Mouse (Mus musculus) CH12.LX (cell line): ENCODE measurements around the gene Zbed3. TPM values are rescaled to one million over a fixed set of nuclear protein-coding genes. Genes with fewer than 3 reads are reported as not detected.

ENCODE experiments used
- DNase-seq: peaks from one replicate; pipeline ENCODE4 v3.0.0-alpha.2; 2013; ENCODE audit errors: extremely low read depth
- H3K27ac ChIP-seq: 2 replicates; pipeline ENCODE4 v1.5.1; 2012; ENCODE audit warnings: low read depth, mild to moderate bottlenecking, control low read depth, moderate library complexity; ENCODE audit not compliant: insufficient read depth
- H3K27me3 ChIP-seq: replicated peaks from 2 replicates; pipeline ENCODE3; 2012; ENCODE audit warnings: inconsistent platforms
- H3K36me3 ChIP-seq, 2 experiments: replicated peaks in 1 of 2; 2 replicates each; pipeline versions ENCODE3 to v1.6.1; 2012; ENCODE audit warnings: inconsistent platforms in 1 of 2, low read length in 1 of 2, mild to moderate bottlenecking in 1 of 2, mixed read lengths in 1 of 2, moderate library complexity in 1 of 2; ENCODE audit not compliant: control insufficient read depth in 1 of 2, insufficient read depth in 1 of 2
- H3K4me1 ChIP-seq, 2 experiments: 2 replicates each; pipeline ENCODE4 v1.6.1; 2012; ENCODE audit warnings: inconsistent platforms in 1 of 2, moderate library complexity in 1 of 2; ENCODE audit not compliant: insufficient read depth in 2 of 2, control insufficient read depth in 1 of 2
- H3K4me2 ChIP-seq: 2 replicates; pipeline ENCODE4 v1.6.1; 2012; ENCODE audit warnings: low read depth, mild to moderate bottlenecking, control low read depth; ENCODE audit not compliant: poor library complexity, insufficient read depth, severe bottlenecking
- H3K4me3 ChIP-seq, 3 experiments: fragments of 150-350 bp in 1 of 3; sonication (generic) in 1 of 3; replicated peaks in 1 of 3; 2 replicates each; pipeline versions ENCODE3 to v1.5.1; 2011 to 2012; ENCODE audit warnings: low read depth in 2 of 3, low read length in 2 of 3, mild to moderate bottlenecking in 2 of 3, moderate library complexity in 2 of 3, control low read depth in 1 of 3, improper control_type of control experiment in 1 of 3, inconsistent platforms in 1 of 3, mixed read lengths in 1 of 3; ENCODE audit not compliant: poor library complexity in 1 of 3
- H3K79me2 ChIP-seq: replicated peaks from 2 replicates; pipeline ENCODE4 v1.6.1; 2012; ENCODE audit warnings: mild to moderate bottlenecking, moderate library complexity; ENCODE audit not compliant: control insufficient read depth, poor library complexity, insufficient read depth, severe bottlenecking; ENCODE audit errors: extremely low read depth
- H3K9ac ChIP-seq: 2 replicates; pipeline ENCODE4 v1.6.1; 2012; ENCODE audit warnings: low read depth, mild to moderate bottlenecking, control low read depth, moderate library complexity; ENCODE audit not compliant: insufficient read depth
- H3K9me3 ChIP-seq: replicated peaks from 2 replicates; pipeline ENCODE3; 2012; ENCODE audit warnings: low read length, inconsistent platforms, mixed read lengths
- BHLHE40 ChIP-seq: IDR thresholded peaks from 2 replicates; pipeline ENCODE4 v1.6.1; 2011; ENCODE audit warnings: mild to moderate bottlenecking, low read depth, low read length, improper control_type of control experiment
- CHD1 ChIP-seq: IDR thresholded peaks from 2 replicates; pipeline ENCODE4 v1.6.1; 2012; ENCODE audit warnings: low read depth, low read length, improper control_type of control experiment, inconsistent platforms
- CHD2 ChIP-seq: IDR thresholded peaks from 2 replicates; pipeline ENCODE4 v1.6.1; 2011; ENCODE audit warnings: low read length, improper control_type of control experiment
- E2F4 ChIP-seq: IDR thresholded peaks from 2 replicates; pipeline ENCODE4 v1.6.1; 2011; ENCODE audit warnings: low read depth, low read length, improper control_type of control experiment; ENCODE audit not compliant: insufficient replicate concordance
- ELF1 ChIP-seq: IDR thresholded peaks from 2 replicates; pipeline ENCODE4 v1.6.1; 2014; ENCODE audit warnings: low read depth, mild to moderate bottlenecking, inconsistent platforms, low read length, improper control_type of control experiment
- EP300 ChIP-seq: IDR thresholded peaks from 2 replicates; pipeline ENCODE4 v1.6.1; 2011; ENCODE audit warnings: low read length, improper control_type of control experiment
- ETS1 ChIP-seq: conservative IDR thresholded peaks from 2 replicates; pipeline ENCODE4 v1.6.1; 2012; ENCODE audit warnings: low read depth, mild to moderate bottlenecking, inconsistent platforms, low read length, improper control_type of control experiment, moderate library complexity
- GABPA ChIP-seq: IDR thresholded peaks from 2 replicates; pipeline ENCODE4 v1.6.1; 2012; ENCODE audit warnings: low read depth, low read length, improper control_type of control experiment, inconsistent platforms; ENCODE audit not compliant: insufficient replicate concordance
- HCFC1 ChIP-seq: IDR thresholded peaks from 2 replicates; pipeline ENCODE4 v1.6.1; 2012; ENCODE audit warnings: low read depth, mild to moderate bottlenecking, inconsistent platforms, low read length, improper control_type of control experiment
- IRF4 ChIP-seq: IDR thresholded peaks from 2 replicates; pipeline ENCODE4 v1.6.1; 2014; ENCODE audit warnings: low read depth, mild to moderate bottlenecking, inconsistent platforms, low read length, improper control_type of control experiment
- JUN ChIP-seq: IDR thresholded peaks from 2 replicates; pipeline ENCODE4 v1.6.1; 2011; ENCODE audit warnings: low read depth, mild to moderate bottlenecking, low read length, improper control_type of control experiment, moderate library complexity; ENCODE audit not compliant: insufficient read depth
- JUND ChIP-seq: conservative IDR thresholded peaks from 2 replicates; pipeline ENCODE4 v1.6.1; 2011; ENCODE audit warnings: low read depth, low read length, improper control_type of control experiment
- KAT2A ChIP-seq: IDR thresholded peaks from 2 replicates; pipeline ENCODE4 v1.6.1; 2012; ENCODE audit warnings: low read length, improper control_type of control experiment, inconsistent platforms; ENCODE audit not compliant: insufficient replicate concordance
- MAX ChIP-seq: IDR thresholded peaks from 2 replicates; pipeline ENCODE4 v1.6.1; 2011; ENCODE audit warnings: low read length, improper control_type of control experiment
- MAZ ChIP-seq: IDR thresholded peaks from 2 replicates; pipeline ENCODE4 v1.6.1; 2012; ENCODE audit warnings: low read depth, mild to moderate bottlenecking, inconsistent platforms, low read length, improper control_type of control experiment, moderate library complexity
- MEF2A ChIP-seq: IDR thresholded peaks from 2 replicates; pipeline ENCODE4 v1.6.1; 2014; ENCODE audit warnings: low read depth, mild to moderate bottlenecking, inconsistent platforms, low read length, improper control_type of control experiment, borderline replicate concordance
- MXI1 ChIP-seq: IDR thresholded peaks from 2 replicates; pipeline ENCODE4 v1.6.1; 2011; ENCODE audit warnings: mild to moderate bottlenecking, low read depth, low read length, improper control_type of control experiment
- MYC ChIP-seq: IDR thresholded peaks from 2 replicates; pipeline ENCODE4 v1.6.1; 2011; ENCODE audit warnings: low read depth, mild to moderate bottlenecking, improper control_type of control experiment, low read length
- NELFE ChIP-seq: IDR thresholded peaks from 2 replicates; pipeline ENCODE4 v1.6.1; 2011; ENCODE audit warnings: low read depth, low read length, improper control_type of control experiment
- NRF1 ChIP-seq: IDR thresholded peaks from 2 replicates; pipeline ENCODE4 v1.6.1; 2014; ENCODE audit warnings: low read depth, mild to moderate bottlenecking, inconsistent platforms, low read length, improper control_type of control experiment, moderate library complexity
- PAX5 ChIP-seq: IDR thresholded peaks from 2 replicates; pipeline ENCODE4 v1.6.1; 2012; ENCODE audit warnings: low read length, inconsistent platforms, mixed read lengths
- POLR2A ChIP-seq: IDR thresholded peaks from 2 replicates; pipeline ENCODE4 v1.6.1; 2011; ENCODE audit warnings: low read depth, mild to moderate bottlenecking, improper control_type of control experiment, low read length
- POLR2AphosphoS2 ChIP-seq: IDR thresholded peaks from 2 replicates; pipeline ENCODE4 v1.6.1; 2011; ENCODE audit warnings: low read depth, low read length, improper control_type of control experiment
- RCOR1 ChIP-seq: conservative IDR thresholded peaks from 2 replicates; pipeline ENCODE4 v1.6.1; 2012; ENCODE audit warnings: low read depth, mild to moderate bottlenecking, inconsistent platforms, low read length, improper control_type of control experiment
- SIN3A ChIP-seq: IDR thresholded peaks from 2 replicates; pipeline ENCODE4 v1.6.1; 2012; ENCODE audit warnings: low read length, improper control_type of control experiment, inconsistent platforms
- SMC3 ChIP-seq: IDR thresholded peaks from 2 replicates; pipeline ENCODE4 v1.6.1; 2011; ENCODE audit warnings: low read depth, low read length, improper control_type of control experiment
- TBP ChIP-seq: conservative IDR thresholded peaks from 2 replicates; pipeline ENCODE4 v1.6.1; 2011; ENCODE audit warnings: low read depth, low read length, improper control_type of control experiment
- TCF12 ChIP-seq: IDR thresholded peaks from 2 replicates; pipeline ENCODE4 v1.6.1; 2014; ENCODE audit warnings: low read depth, mild to moderate bottlenecking, inconsistent platforms, low read length, improper control_type of control experiment
- UBTF ChIP-seq: IDR thresholded peaks from 2 replicates; pipeline ENCODE4 v1.6.1; 2012; ENCODE audit warnings: low read depth, mild to moderate bottlenecking, inconsistent platforms, low read length, improper control_type of control experiment, moderate library complexity
- ZC3H11A ChIP-seq: IDR thresholded peaks from 2 replicates; pipeline ENCODE4 v1.6.1; 2012; ENCODE audit warnings: low read depth, mild to moderate bottlenecking, inconsistent platforms, low read length, improper control_type of control experiment
- ZKSCAN1 ChIP-seq: IDR thresholded peaks from 2 replicates; pipeline ENCODE4 v1.6.1; 2012; ENCODE audit warnings: low read depth, inconsistent platforms, low read length, improper control_type of control experiment, borderline replicate concordance
- ZMIZ1 ChIP-seq: IDR thresholded peaks from 2 replicates; pipeline ENCODE4 v1.6.1; 2012; ENCODE audit warnings: low read depth, mild to moderate bottlenecking, inconsistent platforms, low read length, improper control_type of control experiment
- ZNF384 ChIP-seq: IDR thresholded peaks from 2 replicates; pipeline ENCODE4 v1.6.1; 2012; ENCODE audit warnings: low read depth, low read length, improper control_type of control experiment, inconsistent platforms
- dilution Hi-C: fragments of 300-500 bp; cut with MboI; formaldehyde crosslinking; loops from 2 replicates; pipeline ENCODE4 v1.14.3; 2020; ENCODE audit warnings: low sequenced_read_pairs; ENCODE audit not compliant: extremely low pct_unique_long_range_greater_than_20kb, extremely low pct_ligation_motif_present
- in situ Hi-C: fragments of 300-500 bp; cut with MboI; formaldehyde crosslinking; loops from 3 replicates; pipeline ENCODE4 v1.14.3; 2019; ENCODE audit warnings: low sequenced_read_pairs, low pct_ligation_motif_present, low pct_unique_long_range_greater_than_20kb, mixed read lengths
- polyA plus RNA-seq: library from polyadenylated mRNA; unstranded; fragments of >175 nt; gene quantifications from 2 replicates; pipeline ENCODE4 v1.2.1, GENCODE M21; 2012; ENCODE audit warnings: low read depth; ENCODE audit not compliant: insufficient read length
- total RNA-seq, 2 experiments: library from RNA; depleted of rRNA; stranded (reverse); fragments of 300-350 nt in 1 of 2; fragments of >200 nt in 1 of 2; gene quantifications; 2 replicates each; pipeline ENCODE4 v1.2.3; 2012 to 2014

The Zbed3 gene
- total and polyA plus RNA-seq, 3 experiments = 7.6 to 50.3 (median 8.2) TPM

- H3K27ac ChIP-seq = peak overlapping the region; percentile 70
- peak overlapping the region; percentile 85 for H3K9ac ChIP-seq
- dilution Hi-C loops = no loop called here
These were observed 1.2 kb downstream of the Zbed3 start for GRCm38 (mm10) chr13:95324626-95325079.

DNA sequence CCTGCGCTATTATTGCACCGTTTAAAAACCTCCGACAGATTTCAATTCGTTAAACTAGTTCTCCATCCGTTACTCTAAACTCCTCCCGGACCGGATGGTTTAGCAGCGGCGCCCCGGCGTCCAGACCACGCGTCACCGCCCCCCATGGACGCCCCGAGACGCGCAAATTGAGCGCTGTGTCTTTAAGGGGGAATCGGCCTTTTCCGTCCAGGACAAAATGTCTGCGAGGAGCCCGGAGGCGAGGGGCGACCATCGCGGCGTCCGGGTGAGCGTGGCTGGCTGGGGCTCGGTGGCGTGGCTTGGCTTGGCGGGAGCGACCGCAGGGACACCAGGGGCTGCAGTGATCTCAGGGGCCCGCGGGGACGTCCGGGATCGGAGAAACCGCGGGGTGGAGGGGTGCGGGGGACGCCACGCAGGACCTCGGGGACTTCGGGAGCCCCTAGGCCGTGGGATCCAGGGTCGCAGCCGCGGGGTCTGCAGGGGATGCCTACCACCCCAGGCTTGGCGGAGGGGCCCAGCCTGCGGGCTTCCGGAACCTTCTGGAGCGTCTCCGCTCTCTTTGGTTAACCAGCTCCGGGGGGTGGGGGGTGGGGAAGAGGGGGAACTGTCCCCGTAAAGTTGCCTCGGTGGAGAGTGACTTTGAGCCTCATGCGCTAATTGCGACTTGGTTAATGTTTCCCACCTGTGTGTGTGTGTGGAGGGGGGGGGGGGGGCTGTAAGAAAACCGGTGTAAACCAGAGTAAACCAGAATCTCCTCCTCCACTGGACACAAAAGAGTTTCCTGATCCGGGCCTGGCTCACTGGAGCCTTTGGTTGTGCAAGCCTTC is 1.9 kb downstream of the Zbed3 start:
- Histone ChIP-seq H3K4me3 (peak overlapping the region; percentile 66 to 88 (median 85)), H3K9me3 (no peaks in the 10 kb centered on the region), H3K4me2 (peak overlapping the region; percentile 88), H3K4me1 (peaks cover 3 to 41% of the 10 kb centered on the region in 2 experiments; a peak in 3 of 4 replicates), H3K27me3 (no peaks in the 10 kb centered on the region), H3K27ac (peak overlapping the region; percentile 70), H3K9ac (peak overlapping the region; percentile 85), H3K79me2 (peaks cover 28% of the 10 kb centered on the region), H3K36me3 (peaks cover 0 to 23% of the 10 kb centered on the region in 2 experiments)
- dilution Hi-C loops (no loop called here), in situ Hi-C loops (no loop called here)
- peak; percentile 79 for DNase-seq
- 0 out of 2 replicates have a peak, but pooled peaks have one; percentile 16 for TF ChIP-seq MAZ
- TF ChIP-seq UBTF = peak; percentile 66; the same call in 1 of the 2 replicates
- TF ChIP-seq JUN = no peak
- TF ChIP-seq GABPA = no peak
- 0 out of 2 replicates have a peak, but pooled peaks have one; percentile 16 for TF ChIP-seq ELF1
- TF ChIP-seq ZMIZ1 = no peak; the same call in 1 of the 2 replicates
- TF ChIP-seq PAX5 = no peak
- peak; percentile 40; the same call in 1 of the 2 replicates for TF ChIP-seq TCF12
- no peak; the same call in 1 of the 2 replicates for TF ChIP-seq SIN3A
- no peak for TF ChIP-seq ZNF384
- TF ChIP-seq POLR2A = peak; percentile 58
- peak; percentile 88 for TF ChIP-seq MXI1
- TF ChIP-seq HCFC1 = peak; percentile 9; the same call in 1 of the 2 replicates
- no peak for TF ChIP-seq IRF4
- TF ChIP-seq JUND = no peak
- TF ChIP-seq NRF1 = no peak; the same call in 1 of the 2 replicates
- peak; percentile 11; the same call in 1 of the 2 replicates for TF ChIP-seq MAX
- TF ChIP-seq CHD1 = no peak
- TF ChIP-seq NELFE = peak; percentile 8; the same call in 1 of the 2 replicates
- no peak for TF ChIP-seq ZC3H11A
- TF ChIP-seq CHD2 = 0 out of 2 replicates have a peak, but pooled peaks have one; percentile 2

More at GRCm38 (mm10) chr13:95324626-95325079, 1.2 kb downstream of the Zbed3 start:
- in situ Hi-C loops = no loop called here
- no peak for DNase-seq
- Histone ChIP-seq H3K79me2 (peaks cover 28% of the 10 kb centered on the region), H3K4me2 (peak overlapping the region; percentile 48), H3K4me3 (peak overlapping the region; percentile 66 to 88 (median 85)), H3K4me1 (peaks cover 3 to 41% of the 10 kb centered on the region in 2 experiments; a peak in 3 of 4 replicates), H3K27me3 (no peaks in the 10 kb centered on the region), H3K36me3 (peaks cover 0 to 19% of the 10 kb centered on the region in 2 experiments), H3K9me3 (no peaks in the 10 kb centered on the region)
- TF ChIP-seq SIN3A = no peak; the same call in 1 of the 2 replicates
- TF ChIP-seq HCFC1 = no peak
- no peak for TF ChIP-seq UBTF
- no peak for TF ChIP-seq PAX5
- TF ChIP-seq NELFE = 0 out of 2 replicates have a peak, but pooled peaks have one; percentile 19
- no peak for TF ChIP-seq POLR2A
- TF ChIP-seq RCOR1 = no peak
- TF ChIP-seq CHD2 = no peak
- no peak for TF ChIP-seq JUND
- TF ChIP-seq E2F4 = no peak
- TF ChIP-seq MYC = no peak
- no peak for TF ChIP-seq POLR2AphosphoS2
- 0 out of 2 replicates have a peak, but pooled peaks have one; percentile 11 for TF ChIP-seq ETS1
- peak; percentile 58; the same call in 1 of the 2 replicates for TF ChIP-seq MAX
- TF ChIP-seq ZKSCAN1 = no peak
- TF ChIP-seq MEF2A = no peak; the same call in 1 of the 2 replicates
- TF ChIP-seq SMC3 = no peak
- peak; percentile 37; the same call in 1 of the 2 replicates for TF ChIP-seq BHLHE40
- no peak for TF ChIP-seq TBP
- no peak for TF ChIP-seq KAT2A
- no peak for TF ChIP-seq EP300
- TF ChIP-seq ELF1 = 0 out of 2 replicates have a peak, but pooled peaks have one; percentile 11
